Mouse (Mus musculus) embryonic facial prominence, embryonic 13.5 days (tissue): ENCODE results near the gene Cisd2. TPM values are rescaled to one million over a fixed set of nuclear protein-coding genes. Genes with fewer than 3 reads are reported as not detected.
A peak's percentile ranks its signal among the peaks of the same experiment; 100 is the strongest.

Experiments used
- ATAC-seq: fragments of 200-750 bp; cut with Nextera tagmentation; 2 replicates; pipeline ENCODE4 v1.8.0; 2017; ENCODE audit warnings: low read depth; ENCODE audit not compliant: insufficient number of reproducible peaks, insufficient read depth, low FRiP score, low TSS enrichment
- H3K27ac ChIP-seq: fragments of 300-500 bp; sonication (generic); 2 replicates; pipeline ENCODE4 v1.5.1; 2015; ENCODE audit warnings: moderate library complexity, mild to moderate bottlenecking, inconsistent platforms
- H3K27me3 ChIP-seq: fragments of 300-500 bp; sonication (generic); 2 replicates; pipeline ENCODE4 v1.6.1; 2015; ENCODE audit warnings: mild to moderate bottlenecking, inconsistent platforms
- H3K36me3 ChIP-seq: fragments of 300-500 bp; sonication (generic); 2 replicates; pipeline ENCODE4 v1.6.1; 2015; ENCODE audit warnings: mild to moderate bottlenecking, inconsistent platforms
- H3K4me1 ChIP-seq: fragments of 300-500 bp; sonication (generic); 2 replicates; pipeline ENCODE4 v1.6.1; 2015; ENCODE audit warnings: inconsistent platforms
- H3K4me2 ChIP-seq: fragments of 300-500 bp; sonication (generic); 2 replicates; pipeline ENCODE4 v1.6.1; 2015; ENCODE audit warnings: moderate library complexity, mild to moderate bottlenecking, inconsistent platforms
- H3K4me3 ChIP-seq: fragments of 300-500 bp; sonication (generic); 2 replicates; pipeline ENCODE4 v1.5.1; 2015; ENCODE audit warnings: mild to moderate bottlenecking, inconsistent platforms
- H3K9ac ChIP-seq: fragments of 300-500 bp; sonication (generic); 2 replicates; pipeline ENCODE4 v1.6.1; 2015; ENCODE audit warnings: mild to moderate bottlenecking, inconsistent platforms
- H3K9me3 ChIP-seq: fragments of 300-500 bp; sonication (generic); 2 replicates; pipeline ENCODE4 v1.6.1; 2016; ENCODE audit warnings: inconsistent platforms
- WGBS: fragments of 180-500 bp; shearing (Covaris S2); methylation state at CpG from one replicate; pipeline ENCODE4 v1.1.7; 2015; ENCODE audit warnings: mixed read lengths; 5-methylcytosine and 5-hydroxymethylcytosine counted together
- polyA plus RNA-seq: library from polyadenylated mRNA; unstranded; fragments of >200 nt; fragmentation: Nextera tagmentation; extraction: Ambion mirVana; gene quantifications from 2 replicates; pipeline ENCODE4 v1.2.1, GENCODE M21; 2015

Gene Cisd2
- polyA plus RNA-seq, 1 experiment from 2014 or later: 65.7 TPM

DNA sequence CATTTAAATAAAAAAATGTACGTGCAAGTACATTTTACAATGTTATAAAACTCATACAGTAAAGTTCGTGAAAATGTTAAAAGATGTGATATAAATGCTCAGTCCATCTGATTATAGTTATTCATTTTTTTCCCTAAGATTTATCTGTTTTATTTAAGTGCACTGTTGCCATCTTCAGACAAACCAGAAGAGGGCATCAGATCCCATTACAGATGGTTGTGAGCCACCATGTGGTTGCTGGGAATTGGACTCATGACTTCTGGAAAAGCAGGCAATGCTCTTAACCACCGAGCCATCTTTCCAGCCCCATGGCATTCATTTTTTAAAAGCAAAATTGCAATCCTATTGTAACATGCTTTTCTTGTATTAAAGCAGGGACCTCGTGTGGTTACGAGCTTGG is 14.5 kb downstream of the Cisd2 start:
- Histone ChIP-seq H3K36me3 (peaks cover 36% of the 10 kb centered on the region), H3K4me3 (no peak overlapping the region), H3K9me3 (no peaks in the 10 kb centered on the region), H3K4me2 (no peak overlapping the region), H3K9ac (no peak overlapping the region), H3K27me3 (no peaks in the 10 kb centered on the region), H3K4me1 (peaks cover 13% of the 10 kb centered on the region), H3K27ac (no peak overlapping the region)
- WGBS: 95% methylated on average over 5 of the region's 5 CpGs
- ATAC-seq: no peak

DNA sequence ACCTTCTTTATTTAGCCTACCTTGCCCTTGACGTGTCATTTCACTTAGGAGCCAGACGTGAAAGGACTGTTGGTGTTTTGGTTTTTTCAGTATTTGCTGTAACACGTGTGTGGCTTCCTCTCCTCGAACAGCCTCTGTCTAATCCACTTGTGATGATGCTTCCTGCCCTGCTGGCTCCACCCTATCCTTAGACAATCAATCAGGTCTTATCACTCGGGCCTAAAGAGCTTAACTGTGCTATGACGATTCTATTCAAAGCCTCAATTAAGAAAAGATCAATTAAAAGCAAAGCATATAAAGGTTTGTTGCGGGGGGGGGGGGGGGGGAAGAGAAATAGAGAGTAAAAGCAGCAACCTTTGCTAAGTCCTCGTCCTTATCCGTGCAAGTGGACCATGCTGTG is 16.4 kb downstream of the Cisd2 start:
- ATAC-seq: no peak
- H3K4me2 ChIP-seq: no peak overlapping the region
- no peaks in the 10 kb centered on the region for H3K4me1 ChIP-seq
- H3K36me3 ChIP-seq: peaks cover 36% of the 10 kb centered on the region
- H3K27me3 ChIP-seq: no peaks in the 10 kb centered on the region
- H3K9ac ChIP-seq: no peak overlapping the region
- no peak overlapping the region for H3K4me3 ChIP-seq
- WGBS: 86% methylated on average over 8 of the region's 9 CpGs
- H3K27ac ChIP-seq: no peak overlapping the region
- H3K9me3 ChIP-seq: no peaks in the 10 kb centered on the region

DNA sequence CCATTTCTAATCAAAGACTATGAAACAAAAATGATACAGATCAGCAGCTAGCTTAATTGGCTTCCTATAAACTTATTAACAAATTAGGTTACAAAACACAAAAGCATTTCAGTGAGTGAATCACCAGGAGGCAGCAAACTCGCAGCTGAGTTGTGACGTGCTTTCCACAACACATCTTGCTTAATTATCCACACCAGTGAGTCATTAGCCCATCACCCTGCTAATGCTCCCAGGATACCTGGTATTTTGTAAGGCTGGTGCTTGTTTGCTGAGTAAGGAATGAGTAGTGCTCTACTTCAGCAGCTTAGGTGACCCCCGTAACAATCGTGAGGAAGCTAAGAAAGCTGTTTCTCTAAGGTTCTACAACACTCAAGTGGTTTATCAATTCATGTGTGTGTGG is 19.1 kb downstream of the Cisd2 start:
- ATAC-seq: no peak
- H3K27ac ChIP-seq: no peak overlapping the region
- no peak overlapping the region for H3K4me3 ChIP-seq
- H3K4me1 ChIP-seq: 0 out of 2 replicates have a peak, but pooled peaks cover 2% of the 10 kb centered on the region
- no peak overlapping the region for H3K4me2 ChIP-seq
- no peaks in the 10 kb centered on the region for H3K9me3 ChIP-seq
- no peaks in the 10 kb centered on the region for H3K27me3 ChIP-seq
- H3K36me3 ChIP-seq: peaks cover 25% of the 10 kb centered on the region
- H3K9ac ChIP-seq: no peak overlapping the region
- WGBS: 64% methylated on average over 4 of the region's 4 CpGs

DNA sequence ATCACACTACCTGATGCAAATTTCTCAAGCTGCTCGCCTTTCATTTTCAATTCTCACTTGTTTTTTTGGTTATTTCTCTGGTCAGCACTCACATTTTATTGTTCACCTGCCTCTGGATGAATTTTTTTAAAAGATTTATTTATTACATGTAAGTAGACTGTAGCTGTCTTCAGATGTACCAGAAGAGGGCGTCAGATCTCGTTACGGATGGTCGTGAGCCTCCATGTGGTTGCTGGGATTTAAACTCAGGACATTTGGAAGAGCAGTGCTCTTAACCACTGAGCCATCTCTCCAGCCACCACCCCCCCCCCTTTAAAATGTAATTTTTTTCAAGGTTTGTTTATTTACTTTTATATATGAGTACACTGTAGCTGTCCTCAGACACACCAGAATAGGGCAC is 19.9 kb downstream of the Cisd2 start:
- Histone ChIP-seq H3K27me3 (no peaks in the 10 kb centered on the region), H3K36me3 (peaks cover 20% of the 10 kb centered on the region), H3K4me2 (no peak overlapping the region), H3K4me3 (no peak overlapping the region), H3K27ac (no peak overlapping the region), H3K9ac (no peak overlapping the region), H3K4me1 (0 out of 2 replicates have a peak, but pooled peaks cover 2% of the 10 kb centered on the region), H3K9me3 (no peaks in the 10 kb centered on the region)
- 79% methylated on average over 5 of the region's 5 CpGs for WGBS
- no peak for ATAC-seq

DNA sequence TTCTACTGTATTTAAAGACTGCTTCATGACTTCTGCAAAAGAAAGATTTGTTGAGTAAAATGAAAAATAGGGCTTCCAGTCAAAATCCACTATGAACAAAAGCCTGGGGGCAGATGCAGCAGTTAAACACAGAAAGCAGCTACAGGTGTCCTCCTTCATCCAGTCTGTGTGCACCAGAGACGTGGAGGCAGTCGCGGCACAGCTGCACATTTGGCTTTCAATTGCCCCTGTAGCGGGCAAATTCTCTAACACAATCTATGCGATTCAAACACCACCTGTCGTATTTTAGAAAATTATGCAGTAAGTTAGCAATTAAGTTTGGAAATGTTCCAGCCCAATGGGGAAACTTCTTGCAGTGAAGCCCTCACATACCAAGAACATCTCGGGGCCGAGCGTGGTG is 20.5 kb downstream of the Cisd2 start:
- H3K4me1 ChIP-seq: 0 out of 2 replicates have a peak, but pooled peaks cover 2% of the 10 kb centered on the region
- H3K4me3 ChIP-seq: no peak overlapping the region
- ATAC-seq: no peak
- H3K27me3 ChIP-seq: no peaks in the 10 kb centered on the region
- H3K27ac ChIP-seq: no peak overlapping the region
- no peak overlapping the region for H3K4me2 ChIP-seq
- H3K9me3 ChIP-seq: no peaks in the 10 kb centered on the region
- H3K9ac ChIP-seq: no peak overlapping the region
- 80% methylated on average over 9 of the region's 9 CpGs for WGBS
- H3K36me3 ChIP-seq: peaks cover 17% of the 10 kb centered on the region

DNA sequence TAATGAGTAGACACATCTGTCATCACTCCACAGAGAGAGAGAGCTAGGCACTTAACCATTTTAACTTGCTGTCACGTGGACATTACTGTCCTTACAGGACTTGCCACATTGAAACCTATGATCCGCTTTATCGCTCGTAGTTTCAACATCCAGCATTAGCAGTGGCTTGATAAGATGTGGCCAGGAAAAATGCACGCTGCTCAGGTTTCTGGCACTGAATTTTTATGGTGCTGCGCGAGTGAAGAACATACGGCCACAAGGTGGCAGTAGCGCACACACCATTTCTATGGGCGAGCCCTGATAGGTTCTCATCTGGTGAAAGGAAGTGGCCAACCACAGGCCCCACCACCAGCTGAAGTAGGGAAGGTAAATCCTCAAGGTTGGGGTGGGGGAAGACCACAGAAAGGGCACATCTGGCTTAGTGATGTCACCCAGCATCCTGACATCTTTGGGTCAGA is 21.5 kb downstream of the Cisd2 start:
- H3K4me2 ChIP-seq: peak overlapping the region; percentile 39
- ATAC-seq: peak; percentile 78; the same call in 1 of the 2 replicates
- 0 out of 2 replicates have a peak, but pooled peaks cover 2% of the 10 kb centered on the region for H3K4me1 ChIP-seq
- H3K36me3 ChIP-seq: peaks cover 16% of the 10 kb centered on the region
- H3K27ac ChIP-seq: no peak overlapping the region
- H3K27me3 ChIP-seq: no peaks in the 10 kb centered on the region
- no peak overlapping the region for H3K4me3 ChIP-seq
- no peaks in the 10 kb centered on the region for H3K9me3 ChIP-seq
- 8% methylated on average over 10 of the region's 10 CpGs for WGBS
- H3K9ac ChIP-seq: no peak overlapping the region

DNA sequence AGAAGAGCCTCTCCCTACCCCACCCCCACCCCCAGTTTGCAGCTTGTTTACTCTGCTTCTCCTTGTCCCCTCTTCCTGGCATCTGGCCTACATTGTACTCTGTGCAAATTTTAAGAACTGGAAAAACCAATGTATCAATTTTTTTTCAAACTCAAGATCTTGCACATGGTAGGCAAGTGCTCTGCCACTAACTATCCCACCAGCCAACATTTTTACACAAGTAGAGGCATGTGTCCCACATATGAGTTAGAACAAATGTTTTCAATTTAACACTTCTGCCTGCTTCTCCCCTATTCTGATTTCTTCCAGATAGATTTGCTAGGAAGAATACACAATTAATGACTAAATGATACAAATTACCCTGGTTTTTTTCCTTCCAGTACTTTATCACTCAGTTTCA is 26.6 kb downstream of the Cisd2 start:
- Histone ChIP-seq H3K36me3 (no peaks in the 10 kb centered on the region), H3K4me3 (no peak overlapping the region), H3K9ac (no peak overlapping the region), H3K4me2 (no peak overlapping the region), H3K27me3 (no peaks in the 10 kb centered on the region), H3K27ac (no peak overlapping the region), H3K9me3 (no peaks in the 10 kb centered on the region), H3K4me1 (peaks cover 5% of the 10 kb centered on the region; the same call in 1 of the 2 replicates)
- no peak for ATAC-seq

DNA sequence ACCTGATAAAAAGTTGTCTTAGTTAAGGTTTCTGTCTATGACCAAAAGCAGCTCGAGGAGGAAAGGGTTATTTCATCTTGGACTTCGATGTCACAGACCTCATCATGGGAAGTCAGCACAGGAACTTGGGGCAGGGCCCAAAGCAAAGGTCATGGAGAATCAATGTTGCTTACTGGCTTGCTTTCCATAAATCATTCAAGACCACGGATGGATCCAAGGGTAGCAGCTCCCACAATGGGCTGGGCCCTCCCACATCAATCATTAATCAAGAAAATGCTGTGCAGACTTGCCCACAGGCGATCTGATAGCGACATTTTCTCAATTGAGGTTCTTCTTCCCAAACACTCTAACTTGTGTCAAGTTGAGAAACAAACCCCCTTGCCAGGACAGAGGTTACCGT is 27.6 kb downstream of the Cisd2 start:
- no peak for ATAC-seq
- Histone ChIP-seq H3K4me2 (no peak overlapping the region), H3K4me1 (peaks cover 3% of the 10 kb centered on the region; the same call in 1 of the 2 replicates), H3K9ac (no peak overlapping the region), H3K27me3 (no peaks in the 10 kb centered on the region), H3K36me3 (no peaks in the 10 kb centered on the region), H3K9me3 (no peaks in the 10 kb centered on the region), H3K27ac (no peak overlapping the region), H3K4me3 (no peak overlapping the region)
- 56% methylated on average over 6 of the region's 6 CpGs for WGBS

DNA sequence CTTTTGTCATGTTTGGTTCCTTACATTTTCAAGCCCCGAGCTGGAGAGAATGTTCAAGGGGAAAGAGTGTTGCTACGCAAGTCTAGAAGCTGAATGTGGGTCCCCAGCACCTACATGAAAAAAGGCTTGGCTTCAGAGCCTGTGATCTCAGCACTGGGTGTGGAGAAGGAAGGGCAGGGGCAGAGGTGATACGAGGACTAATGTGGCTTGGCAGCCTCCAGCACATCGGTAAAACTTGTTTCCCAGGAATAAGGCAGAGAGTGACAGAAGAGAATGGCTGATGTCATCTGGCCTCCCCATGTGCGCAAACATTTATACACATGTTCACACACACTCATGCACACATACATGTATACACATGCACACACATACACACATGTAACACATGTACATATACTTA is 28.6 kb downstream of the Cisd2 start:
- H3K27ac ChIP-seq: no peak overlapping the region
- ATAC-seq: no peak
- 76% methylated on average over 5 of the region's 5 CpGs for WGBS

DNA sequence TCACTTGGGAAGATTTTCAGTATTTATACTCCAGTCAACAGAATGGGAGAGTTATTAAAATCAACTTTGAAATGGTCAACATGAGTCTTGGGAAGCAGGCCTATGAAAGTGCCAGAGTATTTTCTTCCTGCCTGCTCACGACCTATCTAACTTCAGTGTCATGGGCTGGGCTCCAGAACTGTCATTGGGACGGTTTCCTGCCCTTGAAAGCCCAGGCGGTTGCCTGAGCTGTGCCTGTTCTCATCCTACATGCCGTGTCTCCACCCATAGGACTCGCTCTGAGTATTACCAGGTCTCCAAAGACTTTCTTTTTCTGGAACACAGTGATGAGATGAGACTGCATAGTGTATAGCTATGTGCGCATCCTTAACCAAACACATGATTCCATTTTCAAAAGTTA is 30.5 kb downstream of the Cisd2 start:
- Histone ChIP-seq H3K9me3 (no peaks in the 10 kb centered on the region), H3K27me3 (no peaks in the 10 kb centered on the region), H3K27ac (no peak overlapping the region), H3K4me1 (peaks cover 3% of the 10 kb centered on the region; the same call in 1 of the 2 replicates), H3K4me2 (no peak overlapping the region), H3K9ac (no peak overlapping the region), H3K36me3 (no peaks in the 10 kb centered on the region), H3K4me3 (no peak overlapping the region)
- WGBS: 81% methylated on average over 6 of the region's 6 CpGs
- no peak for ATAC-seq

More for the DNA sequence above, 28.6 kb downstream of the Cisd2 start:
- H3K27me3 ChIP-seq: no peaks in the 10 kb centered on the region
- H3K4me3 ChIP-seq: no peak overlapping the region
- H3K4me2 ChIP-seq: no peak overlapping the region
- peaks cover 3% of the 10 kb centered on the region; the same call in 1 of the 2 replicates for H3K4me1 ChIP-seq
- no peaks in the 10 kb centered on the region for H3K36me3 ChIP-seq
- H3K9me3 ChIP-seq: no peaks in the 10 kb centered on the region
- H3K9ac ChIP-seq: no peak overlapping the region

DNA sequence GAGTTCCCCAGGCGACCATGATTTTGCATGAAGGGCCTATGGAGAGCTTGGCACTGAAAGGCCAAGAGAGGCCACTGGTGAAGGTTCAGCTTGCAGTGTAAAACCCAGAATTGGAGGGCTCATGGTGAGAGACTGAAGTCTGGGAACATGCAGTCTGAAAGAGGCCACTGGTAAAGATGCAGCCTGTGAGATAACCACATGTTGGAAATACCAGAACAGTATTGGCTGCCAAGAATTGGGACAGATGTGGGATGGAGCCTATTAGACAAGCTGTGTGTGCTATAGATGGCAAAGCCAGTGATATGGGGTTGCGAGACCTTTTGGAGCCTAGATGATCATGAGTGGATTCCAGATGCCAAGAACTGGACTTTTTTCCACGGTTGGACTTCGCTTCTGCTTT is 43.9 kb downstream of the Cisd2 start:
- Histone ChIP-seq H3K4me1 (no peaks in the 10 kb centered on the region), H3K4me3 (no peak overlapping the region), H3K4me2 (no peak overlapping the region), H3K27me3 (no peaks in the 10 kb centered on the region), H3K27ac (no peak overlapping the region), H3K9me3 (no peaks in the 10 kb centered on the region), H3K9ac (no peak overlapping the region), H3K36me3 (no peaks in the 10 kb centered on the region)
- 91% methylated on average over 4 of the region's 4 CpGs for WGBS
- no peak for ATAC-seq

DNA sequence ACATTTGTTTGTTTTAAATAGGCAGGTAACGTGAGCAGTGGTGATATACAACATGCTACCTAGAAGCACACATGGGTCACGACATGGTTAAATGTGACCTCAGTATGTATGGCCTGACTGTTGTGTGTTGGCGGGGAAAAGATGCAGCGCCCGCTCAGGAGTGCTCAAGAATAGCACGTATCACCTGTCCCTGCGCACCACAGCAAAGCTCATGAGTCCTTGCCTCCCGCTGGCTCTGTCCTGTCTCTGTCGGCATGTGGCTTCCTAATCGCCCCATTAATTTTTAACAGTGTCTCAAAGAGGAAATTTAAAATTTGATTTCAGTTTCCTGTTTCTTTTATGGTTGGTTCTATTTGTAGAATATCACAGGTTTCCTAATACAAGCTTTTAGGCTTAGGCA is 46.3 kb downstream of the Cisd2 start:
- no peaks in the 10 kb centered on the region for H3K9me3 ChIP-seq
- 79% methylated on average over 10 of the region's 10 CpGs for WGBS
- no peak overlapping the region for H3K4me2 ChIP-seq
- no peaks in the 10 kb centered on the region for H3K4me1 ChIP-seq
- H3K27ac ChIP-seq: no peak overlapping the region
- H3K27me3 ChIP-seq: no peaks in the 10 kb centered on the region
- ATAC-seq: no peak
- H3K4me3 ChIP-seq: no peak overlapping the region
- no peaks in the 10 kb centered on the region for H3K36me3 ChIP-seq
- H3K9ac ChIP-seq: no peak overlapping the region

DNA sequence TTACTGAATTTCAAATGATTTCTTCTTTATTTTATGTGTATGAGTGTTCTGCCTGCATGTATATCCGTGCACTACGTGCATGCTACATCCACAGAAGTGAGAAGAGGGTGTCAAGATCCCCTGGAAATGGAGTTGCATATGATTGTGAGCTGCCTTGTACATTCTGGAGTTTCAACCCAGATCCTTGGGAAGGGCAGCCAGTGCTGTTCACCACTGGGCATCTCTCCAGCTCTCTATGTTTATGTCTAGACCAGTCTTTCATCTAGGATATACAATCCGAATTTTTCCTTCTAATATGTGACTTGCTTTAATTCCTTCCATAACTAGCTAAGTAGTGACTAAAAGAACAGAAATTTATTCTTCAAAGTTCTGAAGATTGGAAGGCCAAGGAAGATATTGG is 47.9 kb downstream of the Cisd2 start:
- H3K9ac ChIP-seq: no peak overlapping the region
- ATAC-seq: no peak
- WGBS: 68% methylated on average over 3 of the region's 3 CpGs

More for the DNA sequence above, 47.9 kb downstream of the Cisd2 start:
- Histone ChIP-seq H3K27me3 (no peaks in the 10 kb centered on the region), H3K4me3 (no peak overlapping the region), H3K4me2 (no peak overlapping the region), H3K36me3 (no peaks in the 10 kb centered on the region), H3K4me1 (no peaks in the 10 kb centered on the region), H3K9me3 (no peaks in the 10 kb centered on the region), H3K27ac (no peak overlapping the region)
